Mouse (Mus musculus) lung, adult 2 months (tissue): ENCODE measurements around the gene Tirap.

Experiments used
- CTCF ChIP-seq: fragments of 200-500 bp; IDR thresholded peaks from 2 replicates; pipeline ENCODE4 v1.5.1; 2011; ENCODE audit warnings: mild to moderate bottlenecking, low read length, control low read depth; ENCODE audit not compliant: insufficient read depth
- POLR2A ChIP-seq: fragments of 200-500 bp; IDR thresholded peaks from 2 replicates; pipeline ENCODE4 v1.6.1; 2011; ENCODE audit warnings: low read depth, mild to moderate bottlenecking, control low read depth, low read length, borderline replicate concordance; ENCODE audit errors: extremely low read depth

GRCm38 (mm10) chr9:35166798-35167635 lies 33.1 kb downstream of the Tirap start:
- TF ChIP-seq POLR2A (no peak), CTCF (no peak)
